Mouse (Mus musculus): ENCODE measurements around the gene Serpina16. TPM values are rescaled to one million over a fixed set of nuclear protein-coding genes. Genes with fewer than 3 reads are reported as not detected.
A peak's percentile ranks its signal among the peaks of the same experiment; 100 is the strongest.

The Serpina16 gene
- total RNA-seq (2014; rRNA removed) (not detected in 2 replicates), polyA plus RNA-seq (2015; fragmentation: Nextera tagmentation; extraction: Ambion mirVana) (not detected in 2 replicates)

DNA sequence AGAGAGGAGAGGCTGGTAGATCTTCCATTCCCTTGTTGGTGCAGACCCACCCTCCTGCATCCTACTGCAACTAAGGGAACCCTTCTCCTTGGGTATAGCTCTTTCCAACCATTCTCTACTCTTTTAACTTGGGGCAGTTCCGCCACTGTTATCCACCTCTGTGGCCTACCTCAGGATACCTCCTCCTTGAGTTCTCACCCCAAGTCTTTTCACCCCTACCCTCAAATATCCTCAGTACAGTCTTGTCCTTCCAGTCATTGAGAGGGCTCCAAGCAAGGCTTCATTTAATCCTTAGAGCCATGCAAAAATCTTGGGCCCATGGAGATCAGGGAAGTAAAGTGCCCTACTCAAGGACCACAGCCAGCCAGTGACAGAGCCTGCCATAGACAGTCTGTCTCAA, at the start of gene Serpina16:
Gene Serpina16, minus strand, starts transcription at position 101 of the 400 bp plus-strand sequence.
- Histone ChIP-seq H3K4me2 (ENCODE audit: low read depth, low read length) (no peak within 1 kb of the TSS), H3K9me3 (ENCODE audit: low read length) (no peaks in the 10 kb centered on the region), H3K9ac (replicated peaks; ENCODE audit: low read length) (no peak within 1 kb of the TSS), H3K4me3 (ENCODE audit: low read length) (no peak within 1 kb of the TSS), H3K27me3 (ENCODE audit: insufficient read depth, low read length) (no peaks in the 10 kb centered on the region), H3K4me1 (ENCODE audit: insufficient read depth, low read length) (no peaks in the 10 kb centered on the region), H3K27ac (no peak within 1 kb of the TSS), H3K36me3 (ENCODE audit: insufficient read depth, low read length) (no peaks in the 10 kb centered on the region)
- no peak for TF ChIP-seq CTCF (IDR thresholded peaks at IDR 0.05; ENCODE audit: low read depth)
- WGBS = 95% methylated on average over 1 of the region's 1 CpGs
- ATAC-seq (no peak), DNase-seq (ENCODE audit: low spot score) (no peak)

DNA sequence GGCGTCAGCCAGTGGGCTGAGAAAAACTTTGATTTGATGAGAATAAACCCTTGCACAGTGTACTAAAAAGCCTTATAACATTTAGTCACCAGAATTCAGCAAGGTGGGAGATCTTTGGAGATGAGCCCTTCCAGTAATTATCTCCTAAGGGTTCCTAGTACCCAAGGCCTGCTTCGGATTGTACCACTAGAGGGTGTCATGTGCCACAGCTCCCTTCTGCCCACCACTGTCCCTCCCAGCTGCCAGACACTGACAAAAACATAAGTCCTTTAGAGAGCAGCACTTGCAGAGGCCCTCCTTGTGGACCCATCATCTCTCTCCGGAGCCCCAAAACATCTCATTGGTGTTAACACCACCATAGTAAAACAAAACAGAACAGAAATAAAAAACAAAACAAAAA, 35.6 kb upstream of the Serpina16 start:
- Histone ChIP-seq H3K4me1 (ENCODE audit: insufficient read depth, low read length) (no peaks in the 10 kb centered on the region), H3K9me3 (ENCODE audit: low read length) (no peaks in the 10 kb centered on the region), H3K27ac (no peak overlapping the region), H3K4me2 (ENCODE audit: low read depth, low read length) (no peak overlapping the region), H3K27me3 (ENCODE audit: insufficient read depth, low read length) (no peaks in the 10 kb centered on the region), H3K4me3 (ENCODE audit: low read length) (no peak overlapping the region), H3K36me3 (ENCODE audit: insufficient read depth, low read length) (no peaks in the 10 kb centered on the region), H3K9ac (replicated peaks; ENCODE audit: low read length) (no peak overlapping the region)
- WGBS = 70% methylated on average over 3 of the region's 3 CpGs
- ATAC-seq (no peak), DNase-seq (ENCODE audit: low spot score) (no peak)
- TF ChIP-seq CTCF (IDR thresholded peaks at IDR 0.05; ENCODE audit: low read depth) = 0 out of 2 replicates have a peak, but pooled peaks have one; percentile 3

DNA sequence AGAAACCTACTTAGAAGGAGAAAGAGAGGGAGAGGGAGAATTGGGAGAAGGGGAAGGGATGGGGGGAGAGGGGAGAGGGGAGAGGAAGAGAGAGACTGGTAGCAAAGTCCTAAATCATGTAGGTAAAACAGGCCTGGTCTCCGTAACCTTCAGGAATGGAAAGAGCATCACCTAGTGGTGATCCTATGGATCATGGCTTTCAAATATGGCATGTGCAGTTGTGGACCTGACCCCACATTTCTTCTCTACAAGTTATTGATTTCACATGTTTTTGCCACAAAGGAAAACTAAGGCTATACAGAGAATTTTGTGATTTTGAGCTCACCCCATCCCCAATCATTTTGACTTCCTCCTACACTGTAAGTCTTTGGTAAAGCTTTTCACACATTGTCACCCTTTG, 34.5 kb upstream of the Serpina16 start:
- 63% methylated on average over 1 of the region's 1 CpGs for WGBS
- TF ChIP-seq CTCF (IDR thresholded peaks at IDR 0.05; ENCODE audit: low read depth) = peak; percentile 69

DNA sequence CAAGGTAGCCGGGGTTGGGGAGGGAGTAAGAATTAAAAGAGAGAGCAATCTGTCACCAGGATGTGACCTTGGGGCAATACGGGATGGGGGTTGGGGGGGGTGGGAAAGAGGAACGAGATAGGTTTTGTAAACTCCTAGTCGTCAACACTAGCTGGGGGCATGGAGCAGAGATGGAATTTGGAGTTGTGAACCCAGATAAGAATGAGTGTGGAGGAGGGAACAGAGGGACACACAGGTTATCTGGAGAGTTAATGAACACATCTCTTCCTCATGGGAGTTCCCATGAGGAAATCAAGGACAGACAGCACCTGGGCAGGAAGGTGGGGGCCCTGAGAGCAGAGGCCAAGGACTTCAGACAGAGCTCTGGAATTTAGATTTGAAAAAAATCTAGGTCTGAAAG, 30.2 kb upstream of the Serpina16 start:
- Histone ChIP-seq H3K9ac (replicated peaks; ENCODE audit: low read length) (no peak overlapping the region), H3K4me2 (ENCODE audit: low read depth, low read length) (no peak overlapping the region), H3K4me3 (ENCODE audit: low read length) (no peak overlapping the region), H3K9me3 (ENCODE audit: low read length) (no peaks in the 10 kb centered on the region), H3K36me3 (ENCODE audit: insufficient read depth, low read length) (no peaks in the 10 kb centered on the region), H3K27ac (no peak overlapping the region), H3K4me1 (ENCODE audit: insufficient read depth, low read length) (no peaks in the 10 kb centered on the region), H3K27me3 (ENCODE audit: insufficient read depth, low read length) (no peaks in the 10 kb centered on the region)
- WGBS = 85% methylated on average over 4 of the region's 4 CpGs
- DNase-seq (ENCODE audit: low spot score) = no peak
- TF ChIP-seq CTCF (IDR thresholded peaks at IDR 0.05; ENCODE audit: low read depth) = no peak
- ATAC-seq = no peak

More for the DNA sequence above, 34.5 kb upstream of the Serpina16 start:
- H3K9ac ChIP-seq (replicated peaks; ENCODE audit: low read length) = no peak overlapping the region
- H3K9me3 ChIP-seq (ENCODE audit: low read length) = no peaks in the 10 kb centered on the region
- no peak overlapping the region for H3K4me3 ChIP-seq (ENCODE audit: low read length)
- H3K27ac ChIP-seq = no peak overlapping the region
- H3K4me2 ChIP-seq (ENCODE audit: low read depth, low read length) = no peak overlapping the region
- H3K27me3 ChIP-seq (ENCODE audit: insufficient read depth, low read length) = no peaks in the 10 kb centered on the region
- ATAC-seq (no peak), DNase-seq (ENCODE audit: low spot score) (no peak)
- H3K4me1 ChIP-seq (ENCODE audit: insufficient read depth, low read length) = no peaks in the 10 kb centered on the region
- no peaks in the 10 kb centered on the region for H3K36me3 ChIP-seq (ENCODE audit: insufficient read depth, low read length)

DNA sequence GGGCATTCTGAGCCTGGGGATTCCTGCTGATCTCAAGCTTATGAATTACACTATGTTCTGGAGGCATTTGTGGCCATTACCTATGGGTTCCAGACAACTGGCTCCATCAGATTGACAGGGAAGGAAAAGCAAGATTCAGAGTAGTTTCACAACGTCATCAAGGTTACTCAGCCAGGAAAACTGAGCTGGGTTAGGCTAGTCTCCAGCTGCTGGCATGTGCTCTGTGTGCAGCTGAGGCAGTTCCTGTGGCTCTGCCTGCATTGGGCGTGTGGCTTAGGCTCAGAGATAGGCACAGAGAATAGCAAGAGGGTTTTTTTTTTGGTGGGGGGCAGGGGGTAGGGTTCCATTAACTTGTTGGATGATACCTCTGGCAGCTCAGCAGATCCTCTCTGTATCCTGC, 29.6 kb upstream of the Serpina16 start:
- Histone ChIP-seq H3K27ac (no peak overlapping the region), H3K36me3 (ENCODE audit: insufficient read depth, low read length) (no peaks in the 10 kb centered on the region), H3K4me1 (ENCODE audit: insufficient read depth, low read length) (no peaks in the 10 kb centered on the region), H3K27me3 (ENCODE audit: insufficient read depth, low read length) (no peaks in the 10 kb centered on the region), H3K9ac (replicated peaks; ENCODE audit: low read length) (no peak overlapping the region), H3K4me3 (ENCODE audit: low read length) (no peak overlapping the region), H3K4me2 (ENCODE audit: low read depth, low read length) (no peak overlapping the region), H3K9me3 (ENCODE audit: low read length) (no peaks in the 10 kb centered on the region)
- TF ChIP-seq CTCF (IDR thresholded peaks at IDR 0.05; ENCODE audit: low read depth) = no peak
- WGBS = 70% methylated on average over 2 of the region's 2 CpGs
- DNase-seq (ENCODE audit: low spot score) (no peak), ATAC-seq (no peak)

DNA sequence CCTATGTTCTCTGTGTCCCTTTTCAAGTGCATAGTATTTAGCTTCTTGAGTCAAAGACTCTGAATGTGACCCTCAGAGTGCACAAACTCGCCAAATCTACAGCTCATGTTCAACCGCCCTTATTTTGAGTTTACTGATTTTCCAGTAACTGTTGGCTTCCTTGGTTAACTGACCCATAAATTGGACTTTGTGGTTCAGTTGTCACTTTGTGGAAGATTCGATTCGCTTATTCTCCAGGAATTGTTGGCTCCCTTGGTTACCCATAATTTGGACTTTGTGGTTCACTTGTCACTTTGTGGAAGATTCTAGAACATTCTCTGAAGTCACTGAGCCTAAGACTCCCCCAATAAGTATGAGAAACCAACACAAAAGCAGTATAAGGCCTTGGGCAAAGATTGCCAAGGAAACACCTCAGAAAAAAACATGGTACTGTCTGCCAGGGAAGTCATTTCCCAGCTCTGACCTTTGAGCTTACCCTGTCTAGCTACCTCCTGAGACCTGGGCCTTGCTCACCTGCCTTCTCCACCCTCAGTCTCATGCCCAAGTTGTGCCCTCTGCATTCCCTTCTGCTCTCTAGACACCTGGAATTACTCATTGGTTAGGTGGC, 24.3 kb upstream of the Serpina16 start:
- Histone ChIP-seq H3K4me2 (ENCODE audit: low read depth, low read length) (no peak overlapping the region), H3K4me3 (ENCODE audit: low read length) (no peak overlapping the region), H3K36me3 (ENCODE audit: insufficient read depth, low read length) (no peaks in the 10 kb centered on the region), H3K27ac (no peak overlapping the region), H3K9me3 (ENCODE audit: low read length) (no peaks in the 10 kb centered on the region), H3K4me1 (ENCODE audit: insufficient read depth, low read length) (no peaks in the 10 kb centered on the region), H3K9ac (replicated peaks; ENCODE audit: low read length) (no peak overlapping the region), H3K27me3 (ENCODE audit: insufficient read depth, low read length) (no peaks in the 10 kb centered on the region)
- TF ChIP-seq CTCF (IDR thresholded peaks at IDR 0.05; ENCODE audit: low read depth) = no peak
- ATAC-seq (no peak), DNase-seq (ENCODE audit: low spot score) (no peak)
- WGBS = 79% methylated on average over 4 of the region's 4 CpGs

DNA sequence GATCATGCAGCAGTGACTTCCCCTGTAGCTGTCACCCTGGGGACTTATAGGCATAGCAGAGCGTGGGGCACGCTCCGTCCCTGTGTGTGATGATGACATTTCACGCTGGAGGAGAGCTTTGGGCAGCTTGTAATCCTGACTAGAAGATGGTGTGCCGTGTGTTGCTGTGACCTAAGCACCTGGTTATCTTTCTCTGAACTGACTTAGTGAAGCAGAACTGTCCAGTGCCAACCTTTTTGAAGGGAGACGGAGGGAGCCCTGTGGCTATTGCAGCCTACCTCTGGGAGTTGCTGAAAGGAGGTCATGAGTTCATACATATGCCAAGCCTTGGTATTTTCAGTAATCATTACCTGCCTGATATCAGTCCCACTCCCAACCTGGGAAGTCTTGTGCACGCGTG, 19.5 kb upstream of the Serpina16 start, which contains the start of gene Serpina1f:
Gene Serpina1f, minus strand, starts transcription at position 101 of the 400 bp plus-strand sequence.
- no peaks in the 10 kb centered on the region for H3K36me3 ChIP-seq (ENCODE audit: insufficient read depth, low read length)
- H3K4me2 ChIP-seq (ENCODE audit: low read depth, low read length) = no peak within 1 kb of the TSS
- no peak within 1 kb of the TSS for H3K4me3 ChIP-seq (ENCODE audit: low read length)
- no peak for TF ChIP-seq CTCF (IDR thresholded peaks at IDR 0.05; ENCODE audit: low read depth)
- H3K27me3 ChIP-seq (ENCODE audit: insufficient read depth, low read length) = no peaks in the 10 kb centered on the region
- DNase-seq (ENCODE audit: low spot score) (no peak), ATAC-seq (no peak)
- no peaks in the 10 kb centered on the region for H3K9me3 ChIP-seq (ENCODE audit: low read length)
- no peaks in the 10 kb centered on the region for H3K4me1 ChIP-seq (ENCODE audit: insufficient read depth, low read length)
- H3K27ac ChIP-seq = no peak within 1 kb of the TSS
- no peak within 1 kb of the TSS for H3K9ac ChIP-seq (replicated peaks; ENCODE audit: low read length)
- WGBS = 87% methylated on average over 8 of the region's 8 CpGs
